Mouse (Mus musculus) cerebellum, adult 9-10 months (tissue): ENCODE results near the gene Mpig6b.
A peak's percentile ranks its signal among the peaks of the same experiment; 100 is the strongest.

Source experiments
- DNase-seq: peaks from one replicate; pipeline ENCODE4 v3.0.0; 2022

Gene Mpig6b

DNA sequence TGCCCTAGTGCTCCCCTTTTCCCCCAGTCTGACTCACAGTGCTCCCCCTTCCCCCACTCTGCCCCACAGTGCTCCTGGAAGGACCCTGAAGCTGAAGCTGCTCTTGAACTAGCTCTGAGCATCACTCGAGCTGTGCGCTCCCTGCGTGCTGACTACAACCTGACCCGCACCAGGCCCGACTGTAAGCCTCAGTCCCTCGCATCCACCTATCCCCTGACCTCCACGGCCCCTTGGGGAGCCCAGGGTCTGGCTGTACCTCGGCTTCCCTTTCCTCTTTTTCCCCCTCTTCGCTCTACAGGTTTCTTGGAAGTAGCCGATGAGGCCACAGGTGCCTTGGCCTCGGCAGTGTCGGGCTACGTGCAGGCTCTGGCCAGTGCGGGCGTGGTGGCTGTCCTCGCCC lies 50.7 kb downstream of the Mpig6b start:
- peak; percentile 39 for DNase-seq

DNA sequence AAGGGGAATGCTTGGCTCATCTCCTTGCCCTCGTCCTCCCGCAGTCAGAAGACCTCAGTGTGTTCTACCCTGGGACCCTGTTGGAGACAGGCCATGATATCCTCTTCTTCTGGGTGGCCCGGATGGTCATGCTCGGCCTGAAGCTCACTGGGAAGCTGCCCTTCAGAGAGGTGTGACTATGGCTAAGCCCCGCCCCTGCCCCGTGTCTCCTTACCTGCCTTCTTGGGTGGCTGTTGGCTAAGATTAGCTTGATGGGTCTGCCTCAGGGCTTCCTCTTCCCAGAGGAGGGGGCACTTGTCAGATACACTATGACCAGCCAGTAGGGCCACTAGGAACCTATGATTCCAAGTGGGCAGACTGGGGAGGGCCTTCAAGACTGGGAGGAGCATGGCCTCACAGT lies 52.8 kb downstream of the Mpig6b start:
- no peak for DNase-seq
